Mouse (Mus musculus): ENCODE data around the gene Syndig1.

Syndig1 gene

GRCm38 (mm10) chr2:150043531-150043930, 214.5 kb downstream of the Syndig1 start:
- no peaks in the 10 kb centered on the region for H3K27me3 ChIP-seq (ENCODE audit: control insufficient read depth, insufficient read depth, low read length, poor library complexity, severe bottlenecking)
- DNase-seq (ENCODE audit: low read depth, low spot score) = no peak
- no peaks in the 10 kb centered on the region for H3K36me3 ChIP-seq (ENCODE audit: control insufficient read depth, insufficient read depth, low read length, poor library complexity, severe bottlenecking)
